Mouse (Mus musculus) lung, embryonic 14.5 days (tissue): ENCODE data around the gene Hip1r. TPM values are rescaled to one million over a fixed set of nuclear protein-coding genes. Genes with fewer than 3 reads are reported as not detected.
A peak's percentile ranks its signal among the peaks of the same experiment; 100 is the strongest.

Source experiments
- ATAC-seq: fragments of 200-750 bp; cut with Nextera tagmentation; 2 replicates; pipeline ENCODE4 v1.8.0; 2017; ENCODE audit warnings: mild to moderate bottlenecking, moderate TSS enrichment, moderate library complexity; ENCODE audit not compliant: insufficient read depth
- DNase-seq: peaks from one replicate; pipeline ENCODE4 v3.0.0-alpha.2; 2015
- H3K27ac ChIP-seq: fragments of 300-500 bp; sonication (generic); 2 replicates; pipeline ENCODE4 v1.5.1; 2014; ENCODE audit warnings: low read depth, mild to moderate bottlenecking, moderate library complexity
- H3K27me3 ChIP-seq: fragments of 300-500 bp; sonication (generic); 2 replicates; pipeline ENCODE4 v1.6.1; 2014; ENCODE audit warnings: low read length, control low read depth; ENCODE audit not compliant: insufficient read depth
- H3K36me3 ChIP-seq: fragments of 300-500 bp; sonication (generic); 2 replicates; pipeline ENCODE4 v1.6.1; 2014; ENCODE audit warnings: control low read depth; ENCODE audit not compliant: insufficient read depth
- H3K4me1 ChIP-seq: fragments of 300-500 bp; sonication (generic); 2 replicates; pipeline ENCODE4 v1.6.1; 2014; ENCODE audit warnings: antibody characterized with exemption, control low read depth; ENCODE audit not compliant: insufficient read depth
- H3K4me2 ChIP-seq: fragments of 300-500 bp; sonication (generic); 2 replicates; pipeline ENCODE4 v1.6.1; 2014; ENCODE audit warnings: mild to moderate bottlenecking
- H3K4me3 ChIP-seq: fragments of 300-500 bp; sonication (generic); 2 replicates; pipeline ENCODE4 v1.5.1; 2014; ENCODE audit warnings: low read depth, low read length
- H3K9ac ChIP-seq: fragments of 300-500 bp; sonication (generic); 2 replicates; pipeline ENCODE4 v1.6.1; 2014
- H3K9me3 ChIP-seq: fragments of 300-500 bp; sonication (generic); 2 replicates; pipeline ENCODE4 v1.6.1; 2016; ENCODE audit warnings: low read depth, low read length, control low read depth
- CTCF ChIP-seq: IDR thresholded peaks from 2 replicates; pipeline ENCODE4 v1.5.1; 2016; ENCODE audit warnings: antibody characterized with exemption, low read depth
- WGBS: fragments of 180-500 bp; shearing (Covaris S2); extraction: QIAGEN DNeasy Blood & Tissue Kit; methylation state at CpG from one replicate; pipeline ENCODE4 v1.1.7; 2014; 5-methylcytosine and 5-hydroxymethylcytosine counted together
- polyA plus RNA-seq: library from polyadenylated mRNA; unstranded; fragments of >200 nt; fragmentation: Nextera tagmentation; extraction: Ambion mirVana; gene quantifications from 2 replicates; pipeline ENCODE4 v1.2.1, GENCODE M21; 2014

The Hip1r gene
- polyA plus RNA-seq, 1 experiment from 2014 or later = 9.1 TPM

- Histone ChIP-seq H3K4me3 (no peak overlapping the region), H3K4me2 (0 out of 2 replicates have a peak overlapping the region, but pooled peaks have one; percentile 23), H3K27ac (no peak overlapping the region), H3K9me3 (no peaks in the 10 kb centered on the region), H3K36me3 (0 out of 2 replicates have a peak, but pooled peaks cover 6% of the 10 kb centered on the region), H3K4me1 (no peaks in the 10 kb centered on the region), H3K9ac (no peak overlapping the region; the same call in 1 of the 2 replicates), H3K27me3 (no peaks in the 10 kb centered on the region)
- TF ChIP-seq CTCF = peak; percentile 57
- ATAC-seq = no peak
- WGBS = 32% methylated on average over 18 of the region's 18 CpGs
- DNase-seq = peak; percentile 66
Observed at GRCm38 (mm10) chr5:123933957-123934591, 39.4 kb upstream of the Hip1r start.

GRCm38 (mm10) chr5:123935931-123936330, 37.5 kb upstream of the Hip1r start:
- H3K4me1 ChIP-seq = no peaks in the 10 kb centered on the region
- no peak for DNase-seq
- no peak overlapping the region for H3K4me3 ChIP-seq
- no peak overlapping the region for H3K4me2 ChIP-seq
- no peaks in the 10 kb centered on the region for H3K36me3 ChIP-seq
- TF ChIP-seq CTCF = no peak
- H3K27me3 ChIP-seq = no peaks in the 10 kb centered on the region
- ATAC-seq = no peak
- H3K27ac ChIP-seq = no peak overlapping the region
- no peaks in the 10 kb centered on the region for H3K9me3 ChIP-seq
- H3K9ac ChIP-seq = no peak overlapping the region
- WGBS = 85% methylated on average over 5 of the region's 5 CpGs

GRCm38 (mm10) chr5:123938479-123938878, 34.9 kb upstream of the Hip1r start:
- Histone ChIP-seq H3K9ac (no peak overlapping the region), H3K4me1 (no peaks in the 10 kb centered on the region), H3K36me3 (no peaks in the 10 kb centered on the region), H3K27me3 (no peaks in the 10 kb centered on the region), H3K4me3 (no peak overlapping the region), H3K4me2 (no peak overlapping the region), H3K27ac (no peak overlapping the region), H3K9me3 (no peaks in the 10 kb centered on the region)
- no peak for DNase-seq
- WGBS = 77% methylated on average over 5 of the region's 5 CpGs
- TF ChIP-seq CTCF = no peak
- ATAC-seq = no peak

- 46% methylated on average over 4 of the region's 4 CpGs for WGBS
- H3K36me3 ChIP-seq = no peaks in the 10 kb centered on the region
- no peaks in the 10 kb centered on the region for H3K4me1 ChIP-seq
- no peak overlapping the region for H3K4me2 ChIP-seq
- no peak overlapping the region for H3K9ac ChIP-seq
- no peak overlapping the region for H3K4me3 ChIP-seq
- H3K9me3 ChIP-seq = no peaks in the 10 kb centered on the region
- TF ChIP-seq CTCF = no peak
- no peaks in the 10 kb centered on the region for H3K27me3 ChIP-seq
- DNase-seq (no peak), ATAC-seq (no peak)
- no peak overlapping the region for H3K27ac ChIP-seq
Observed at GRCm38 (mm10) chr5:123946546-123946945, 26.9 kb upstream of the Hip1r start.

- ATAC-seq = 0 out of 2 replicates have a peak, but pooled peaks have one; percentile 44
- Histone ChIP-seq H3K9ac (no peak overlapping the region), H3K27ac (no peak overlapping the region), H3K4me2 (no peak overlapping the region), H3K4me1 (no peaks in the 10 kb centered on the region), H3K9me3 (no peaks in the 10 kb centered on the region), H3K27me3 (no peaks in the 10 kb centered on the region), H3K36me3 (no peaks in the 10 kb centered on the region), H3K4me3 (no peak overlapping the region)
- peak; percentile 80 for TF ChIP-seq CTCF
- WGBS = 45% methylated on average over 7 of the region's 7 CpGs
- DNase-seq = peak; percentile 92
Observed at GRCm38 (mm10) chr5:123947041-123947761, 26.2 kb upstream of the Hip1r start.

- ATAC-seq (no peak), DNase-seq (no peak)
- Histone ChIP-seq H3K4me1 (no peaks in the 10 kb centered on the region), H3K36me3 (no peaks in the 10 kb centered on the region), H3K9me3 (no peaks in the 10 kb centered on the region), H3K27me3 (no peaks in the 10 kb centered on the region), H3K4me2 (no peak overlapping the region), H3K9ac (no peak overlapping the region), H3K4me3 (no peak overlapping the region), H3K27ac (no peak overlapping the region)
- TF ChIP-seq CTCF = no peak
- 56% methylated on average over 5 of the region's 5 CpGs for WGBS
Observed at GRCm38 (mm10) chr5:123952365-123953045, 20.9 kb upstream of the Hip1r start.

GRCm38 (mm10) chr5:123957213-123957612, 16.2 kb upstream of the Hip1r start:
- Histone ChIP-seq H3K4me1 (no peaks in the 10 kb centered on the region), H3K27ac (no peak overlapping the region), H3K4me3 (no peak overlapping the region), H3K4me2 (no peak overlapping the region), H3K9me3 (no peaks in the 10 kb centered on the region), H3K27me3 (no peaks in the 10 kb centered on the region), H3K9ac (no peak overlapping the region), H3K36me3 (no peaks in the 10 kb centered on the region)
- ATAC-seq = no peak
- no peak for DNase-seq
- TF ChIP-seq CTCF = no peak
- WGBS = 86% methylated on average over 8 of the region's 8 CpGs
